Mouse (Mus musculus) thymus, adult 2 months (tissue): ENCODE data around the gene Usp36.

Source experiments
- CTCF ChIP-seq: fragments of 200-500 bp; IDR thresholded peaks from 2 replicates; pipeline ENCODE4 v1.5.1; 2012; ENCODE audit warnings: mild to moderate bottlenecking, control low read depth, low read length, moderate library complexity, borderline replicate concordance; ENCODE audit not compliant: control insufficient read depth, poor library complexity, insufficient read depth; ENCODE audit errors: extremely low read depth
- POLR2A ChIP-seq: fragments of 200-500 bp; IDR thresholded peaks from 2 replicates; pipeline ENCODE4 v1.6.1; 2012; ENCODE audit warnings: mild to moderate bottlenecking, low read length, control low read depth, moderate library complexity; ENCODE audit not compliant: control insufficient read depth, poor library complexity, insufficient read depth; ENCODE audit errors: extremely low read depth

GRCm38 (mm10) chr11:118333431-118333830 lies 43.4 kb upstream of the Usp36 start:
- TF ChIP-seq POLR2A = no peak
- no peak for TF ChIP-seq CTCF
